Mouse (Mus musculus) bone marrow macrophage, adult 2 months (primary cell): Measurements from ENCODE around the gene Anapc13. TPM values are rescaled to one million over a fixed set of nuclear protein-coding genes. Genes with fewer than 3 reads are reported as not detected.

ENCODE experiments used
- H3K27ac ChIP-seq: 2 replicates; pipeline ENCODE4 v1.5.1; 2012; ENCODE audit warnings: low read depth, low read length; ENCODE audit not compliant: insufficient read depth
- H3K4me1 ChIP-seq: 2 replicates; pipeline ENCODE4 v1.6.1; 2012; ENCODE audit warnings: low read length; ENCODE audit not compliant: control insufficient read depth, insufficient read depth
- H3K4me3 ChIP-seq: 2 replicates; pipeline ENCODE4 v1.5.1; 2012; ENCODE audit warnings: mild to moderate bottlenecking, low read length, moderate library complexity; ENCODE audit not compliant: insufficient read depth
- CTCF ChIP-seq: IDR thresholded peaks from 2 replicates; pipeline ENCODE4 v1.5.1; 2012; ENCODE audit warnings: low read depth, mild to moderate bottlenecking, low read length, moderate library complexity
- POLR2A ChIP-seq: IDR thresholded peaks from 2 replicates; pipeline ENCODE4 v1.6.1; 2012; ENCODE audit warnings: mild to moderate bottlenecking, low read depth, low read length, borderline replicate concordance
- polyA plus RNA-seq: library from polyadenylated mRNA; stranded (reverse); fragments of >200 nt; gene quantifications from 2 replicates; pipeline ENCODE4 v1.2.4, GENCODE M21; 2012; ENCODE audit not compliant: missing spikeins, insufficient read depth, insufficient read length

The Anapc13 gene
- polyA plus RNA-seq = 99.3 and 110 TPM in 2 replicates

- H3K4me1 ChIP-seq = peaks cover 33% of the 10 kb centered on the region
- no peak for TF ChIP-seq CTCF
- TF ChIP-seq POLR2A = no peak
- H3K4me3 ChIP-seq = peak within 1 kb of the TSS; percentile 89
- peak within 1 kb of the TSS; percentile 95 for H3K27ac ChIP-seq
Observed at GRCm38 (mm10) chr9:102625983-102626838, at the start of gene Anapc13, which contains the start of gene Cep63. Anapc13 (plus strand) TSS chr9:102626296. Cep63 (minus strand) TSS chr9:102626534.

DNA sequence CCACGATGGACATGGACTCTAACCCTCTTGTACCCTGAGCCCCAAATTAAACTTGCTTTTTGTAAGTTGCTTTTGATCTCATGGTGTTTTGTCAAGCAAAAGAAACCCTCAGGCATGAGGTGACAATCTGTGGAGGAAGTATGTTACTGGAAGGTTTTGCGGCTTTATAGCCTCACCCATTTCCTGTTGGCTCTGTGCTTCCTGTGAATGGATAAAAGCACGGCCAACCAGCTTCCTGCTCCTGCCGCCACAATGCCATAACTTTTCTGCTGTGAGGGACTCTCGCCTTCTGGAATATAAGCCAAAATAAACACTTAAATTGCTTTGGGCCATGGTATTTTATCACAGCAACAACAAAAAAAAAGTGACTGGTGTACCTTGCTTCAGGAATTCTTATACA lies 48.6 kb upstream of the Anapc13 start:
- H3K27ac ChIP-seq = peak overlapping the region; percentile 24; the same call in 1 of the 2 replicates
- no peak overlapping the region for H3K4me3 ChIP-seq
- peaks cover 5% of the 10 kb centered on the region for H3K4me1 ChIP-seq
- TF ChIP-seq POLR2A (no peak), CTCF (no peak)

- Histone ChIP-seq H3K27ac (no peak overlapping the region), H3K4me1 (peaks cover 5% of the 10 kb centered on the region), H3K4me3 (no peak overlapping the region)
- TF ChIP-seq CTCF (no peak), POLR2A (no peak)
Observed at GRCm38 (mm10) chr9:102581921-102582469, 44.1 kb upstream of the Anapc13 start.

GRCm38 (mm10) chr9:102587347-102587746 lies 38.7 kb upstream of the Anapc13 start:
- Histone ChIP-seq H3K4me3 (no peak overlapping the region), H3K4me1 (no peaks in the 10 kb centered on the region), H3K27ac (no peak overlapping the region)
- TF ChIP-seq POLR2A (no peak), CTCF (no peak)

GRCm38 (mm10) chr9:102594667-102595393 lies 31.3 kb upstream of the Anapc13 start:
- TF ChIP-seq POLR2A (no peak), CTCF (no peak)
- Histone ChIP-seq H3K4me1 (no peaks in the 10 kb centered on the region), H3K27ac (no peak overlapping the region), H3K4me3 (no peak overlapping the region)

GRCm38 (mm10) chr9:102595662-102596436 lies 30.2 kb upstream of the Anapc13 start:
- TF ChIP-seq CTCF = no peak
- no peak for TF ChIP-seq POLR2A
- Histone ChIP-seq H3K4me1 (no peaks in the 10 kb centered on the region), H3K4me3 (no peak overlapping the region), H3K27ac (no peak overlapping the region)

DNA sequence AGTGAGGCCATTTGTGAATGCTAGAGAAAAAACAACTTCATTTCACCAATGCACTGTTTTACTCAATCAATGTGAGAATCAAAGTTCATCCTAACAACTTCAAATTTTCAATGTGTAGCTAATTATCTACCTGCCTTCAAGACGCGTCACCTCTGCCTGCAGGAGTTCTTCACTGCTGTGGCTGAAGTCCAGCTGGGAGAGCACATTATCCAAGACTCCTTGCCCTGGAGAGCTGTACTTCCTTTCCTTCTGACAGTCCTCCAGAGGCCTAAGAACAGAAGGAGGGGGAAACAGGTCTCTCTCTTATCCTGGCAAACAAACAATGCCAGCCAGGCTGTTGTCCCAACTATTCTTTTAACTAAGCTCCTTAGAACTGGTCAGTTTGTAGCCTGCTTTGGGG lies 24.9 kb upstream of the Anapc13 start:
- TF ChIP-seq CTCF = no peak
- no peak for TF ChIP-seq POLR2A
- H3K4me1 ChIP-seq = no peaks in the 10 kb centered on the region
- no peak overlapping the region for H3K27ac ChIP-seq
- H3K4me3 ChIP-seq = no peak overlapping the region

GRCm38 (mm10) chr9:102601666-102602065 lies 24.4 kb upstream of the Anapc13 start:
- Histone ChIP-seq H3K4me3 (no peak overlapping the region), H3K27ac (no peak overlapping the region), H3K4me1 (no peaks in the 10 kb centered on the region)
- no peak for TF ChIP-seq POLR2A
- TF ChIP-seq CTCF = no peak

DNA sequence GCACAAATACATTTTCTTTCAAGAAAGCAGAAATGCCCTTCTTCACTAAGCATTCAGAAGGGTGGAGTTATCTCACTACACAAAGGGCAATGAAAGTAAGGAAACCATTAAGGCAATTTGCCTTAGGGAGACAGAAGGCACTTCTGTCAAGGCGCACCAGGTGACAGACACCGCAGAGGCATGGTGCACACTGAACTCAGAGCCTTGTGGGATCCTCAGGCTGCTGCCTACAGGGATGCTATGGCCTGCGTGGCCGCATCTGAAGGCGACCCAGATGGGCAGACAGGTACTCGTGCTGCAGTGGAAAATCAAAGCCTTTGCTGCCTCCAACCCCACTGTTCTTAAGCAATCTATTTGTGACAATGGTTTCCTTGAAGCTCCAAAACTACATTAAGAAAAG lies 20.9 kb upstream of the Anapc13 start:
- TF ChIP-seq POLR2A = no peak
- TF ChIP-seq CTCF = no peak

GRCm38 (mm10) chr9:102607471-102607870 lies 18.6 kb upstream of the Anapc13 start:
- H3K27ac ChIP-seq = no peak overlapping the region
- no peak overlapping the region for H3K4me3 ChIP-seq
- TF ChIP-seq POLR2A = no peak
- TF ChIP-seq CTCF = no peak
- H3K4me1 ChIP-seq = no peaks in the 10 kb centered on the region

More for the DNA sequence above, 20.9 kb upstream of the Anapc13 start:
- H3K27ac ChIP-seq = no peak overlapping the region
- no peaks in the 10 kb centered on the region for H3K4me1 ChIP-seq
- H3K4me3 ChIP-seq = no peak overlapping the region
